Mouse (Mus musculus) lung, adult 2 months (tissue): ENCODE data around the gene Scgb1b29. TPM values are rescaled to one million over a fixed set of nuclear protein-coding genes. Genes with fewer than 3 reads are reported as not detected.
"Not testable (repeated sequence)": the region's sequence is repeated elsewhere in the genome, so short reads cannot be mapped to it uniquely, and the experiment has no call there.

ENCODE experiments used
- DNase-seq: peaks from one replicate; pipeline ENCODE4 v3.0.0; 2022
- H3K4me1 ChIP-seq: fragments of 200-500 bp; 2 replicates; pipeline ENCODE4 v1.6.1; 2011; ENCODE audit warnings: low read length; ENCODE audit not compliant: control insufficient read depth, insufficient read depth
- H3K4me3 ChIP-seq: fragments of 200-500 bp; replicated peaks from 2 replicates; pipeline ENCODE3; 2011; ENCODE audit warnings: low read depth, mild to moderate bottlenecking, control low read depth, low read length; ENCODE audit errors: extremely low read depth
- WGBS: fragments of 180-500 bp; shearing (Covaris S2); methylation state at CpG from one replicate; pipeline ENCODE4 v1.1.7; 2018; 5-methylcytosine and 5-hydroxymethylcytosine counted together
- polyA plus RNA-seq: library from polyadenylated mRNA; depleted of rRNA; stranded (reverse); fragments of >200 nt; gene quantifications from 2 replicates; pipeline ENCODE4 v1.2.3, GENCODE M21; 2012; rRNA removed

Gene Scgb1b29
- polyA plus RNA-seq, result not detected in 2 replicates

- DNase-seq, H3K4me3 ChIP-seq, H3K4me1 ChIP-seq: not testable (repeated sequence)
- 84% methylated on average over 5 of the region's 5 CpGs for WGBS
Observed at GRCm38 (mm10) chr7:32441241-32441640, at the start of gene Scgb1b29. TSS of gene Scgb1b29 (plus strand) at chr7:32441541.

- not testable (repeated sequence) for DNase-seq
Observed at GRCm38 (mm10) chr7:32428636-32429035, 12.7 kb upstream of the Scgb1b29 start.

More at GRCm38 (mm10) chr7:32428636-32429035, 12.7 kb upstream of the Scgb1b29 start:
- 83% methylated on average over 11 of the region's 11 CpGs for WGBS
- not testable (repeated sequence) for H3K4me3 ChIP-seq, H3K4me1 ChIP-seq

Other genes with a start within 250 kb of the Scgb1b29 start
- not detected in 2 replicates for gene Scgb2b11, start 230.4 kb upstream of the Scgb1b29 start, polyA plus RNA-seq
- gene Scgb1b11, start 218.7 kb upstream of the Scgb1b29 start, polyA plus RNA-seq, result not detected in 2 replicates
- gene Scgb2b12, start 114.3 kb upstream of the Scgb1b29 start, polyA plus RNA-seq, result not detected in 2 replicates
- not detected in 2 replicates for gene Scgb1b12, start 107.4 kb upstream of the Scgb1b29 start, polyA plus RNA-seq